Mouse (Mus musculus): ENCODE measurements around the gene Trem1. TPM values are rescaled to one million over a fixed set of nuclear protein-coding genes. Genes with fewer than 3 reads are reported as not detected.
A peak's percentile ranks its signal among the peaks of the same experiment; 100 is the strongest.

The Trem1 gene
- polyA plus RNA-seq, 1 experiment from 2014 or later: 0.23 TPM

GRCm38 (mm10) chr17:48272598-48272997, 40.0 kb downstream of the Trem1 start:
- Histone ChIP-seq H3K4me1 (replicated peaks; ENCODE audit: control insufficient read depth, insufficient read depth, low read length) (no peaks in the 10 kb centered on the region), H3K27me3 (replicated peaks; ENCODE audit: control insufficient read depth, insufficient read depth, low read length) (no peaks in the 10 kb centered on the region), H3K27ac (ENCODE audit: low read depth) (no peak overlapping the region), H3K4me3 (ENCODE audit: low read depth, low read length) (no peak overlapping the region), H3K9ac (ENCODE audit: low read length) (no peak overlapping the region), H3K9me3 (ENCODE audit: control insufficient read depth, low read length) (no peaks in the 10 kb centered on the region), H3K36me3 (ENCODE audit: control insufficient read depth, insufficient read depth, low read length) (no peaks in the 10 kb centered on the region), H3K4me2 (ENCODE audit: low read length) (no peak overlapping the region)
- 77% methylated on average over 4 of the region's 4 CpGs for WGBS
- DNase-seq (ENCODE audit: low spot score): no peak
- ATAC-seq (replicated peaks; ENCODE audit: low FRiP score, low TSS enrichment, low read depth): peak; percentile 64; the same call in 1 of the 2 replicates

GRCm38 (mm10) chr17:48274098-48274497, 41.5 kb downstream of the Trem1 start:
- ATAC-seq (replicated peaks; ENCODE audit: low FRiP score, low TSS enrichment, low read depth) (no peak), DNase-seq (ENCODE audit: low spot score) (no peak)
- no peaks in the 10 kb centered on the region for H3K27me3 ChIP-seq (replicated peaks; ENCODE audit: control insufficient read depth, insufficient read depth, low read length)
- no peaks in the 10 kb centered on the region for H3K36me3 ChIP-seq (ENCODE audit: control insufficient read depth, insufficient read depth, low read length)
- 91% methylated on average over 4 of the region's 4 CpGs for WGBS
- no peaks in the 10 kb centered on the region for H3K4me1 ChIP-seq (replicated peaks; ENCODE audit: control insufficient read depth, insufficient read depth, low read length)
- H3K4me2 ChIP-seq (ENCODE audit: low read length): no peak overlapping the region
- no peak overlapping the region for H3K4me3 ChIP-seq (ENCODE audit: low read depth, low read length)
- no peak overlapping the region for H3K9ac ChIP-seq (ENCODE audit: low read length)
- H3K9me3 ChIP-seq (ENCODE audit: control insufficient read depth, low read length): no peaks in the 10 kb centered on the region
- H3K27ac ChIP-seq (ENCODE audit: low read depth): no peak overlapping the region

GRCm38 (mm10) chr17:48274885-48275284, 42.3 kb downstream of the Trem1 start:
- H3K36me3 ChIP-seq (ENCODE audit: control insufficient read depth, insufficient read depth, low read length): no peaks in the 10 kb centered on the region
- H3K27me3 ChIP-seq (replicated peaks; ENCODE audit: control insufficient read depth, insufficient read depth, low read length): no peaks in the 10 kb centered on the region
- no peak overlapping the region for H3K27ac ChIP-seq (ENCODE audit: low read depth)
- no peaks in the 10 kb centered on the region for H3K9me3 ChIP-seq (ENCODE audit: control insufficient read depth, low read length)
- 39% methylated on average over 6 of the region's 6 CpGs for WGBS
- ATAC-seq (replicated peaks; ENCODE audit: low FRiP score, low TSS enrichment, low read depth): no peak; the same call in 1 of the 2 replicates
- no peaks in the 10 kb centered on the region for H3K4me1 ChIP-seq (replicated peaks; ENCODE audit: control insufficient read depth, insufficient read depth, low read length)
- no peak overlapping the region for H3K4me3 ChIP-seq (ENCODE audit: low read depth, low read length)
- H3K9ac ChIP-seq (ENCODE audit: low read length): no peak overlapping the region
- H3K4me2 ChIP-seq (ENCODE audit: low read length): no peak overlapping the region
- peak; percentile 89 for DNase-seq (ENCODE audit: low spot score)

- H3K9me3 ChIP-seq (ENCODE audit: control insufficient read depth, low read length): no peaks in the 10 kb centered on the region
- no peak overlapping the region for H3K27ac ChIP-seq (ENCODE audit: low read depth)
- no peaks in the 10 kb centered on the region for H3K4me1 ChIP-seq (replicated peaks; ENCODE audit: control insufficient read depth, insufficient read depth, low read length)
- no peaks in the 10 kb centered on the region for H3K36me3 ChIP-seq (ENCODE audit: control insufficient read depth, insufficient read depth, low read length)
- H3K9ac ChIP-seq (ENCODE audit: low read length): no peak overlapping the region
- 66% methylated on average over 7 of the region's 7 CpGs for WGBS
- no peak for ATAC-seq (replicated peaks; ENCODE audit: low FRiP score, low TSS enrichment, low read depth)
- DNase-seq (ENCODE audit: low spot score): no peak
- no peaks in the 10 kb centered on the region for H3K27me3 ChIP-seq (replicated peaks; ENCODE audit: control insufficient read depth, insufficient read depth, low read length)
- no peak overlapping the region for H3K4me3 ChIP-seq (ENCODE audit: low read depth, low read length)
- H3K4me2 ChIP-seq (ENCODE audit: low read length): no peak overlapping the region
Measured at GRCm38 (mm10) chr17:48275736-48276135, 43.2 kb downstream of the Trem1 start.

- no peak overlapping the region for H3K4me2 ChIP-seq (ENCODE audit: low read length)
- H3K4me3 ChIP-seq (ENCODE audit: low read depth, low read length): no peak overlapping the region
- no peaks in the 10 kb centered on the region for H3K9me3 ChIP-seq (ENCODE audit: control insufficient read depth, low read length)
- no peak overlapping the region for H3K27ac ChIP-seq (ENCODE audit: low read depth)
- H3K36me3 ChIP-seq (ENCODE audit: control insufficient read depth, insufficient read depth, low read length): no peaks in the 10 kb centered on the region
- H3K4me1 ChIP-seq (replicated peaks; ENCODE audit: control insufficient read depth, insufficient read depth, low read length): peaks cover 5% of the 10 kb centered on the region
- H3K27me3 ChIP-seq (replicated peaks; ENCODE audit: control insufficient read depth, insufficient read depth, low read length): no peaks in the 10 kb centered on the region
- no peak for ATAC-seq (replicated peaks; ENCODE audit: low FRiP score, low TSS enrichment, low read depth)
- H3K9ac ChIP-seq (ENCODE audit: low read length): no peak overlapping the region
- no peak for DNase-seq (ENCODE audit: low spot score)
Measured at GRCm38 (mm10) chr17:48278381-48278780, 45.8 kb downstream of the Trem1 start.

GRCm38 (mm10) chr17:48279002-48279401, 46.4 kb downstream of the Trem1 start:
- no peak for DNase-seq (ENCODE audit: low spot score)
- no peaks in the 10 kb centered on the region for H3K27me3 ChIP-seq (replicated peaks; ENCODE audit: control insufficient read depth, insufficient read depth, low read length)
- no peaks in the 10 kb centered on the region for H3K36me3 ChIP-seq (ENCODE audit: control insufficient read depth, insufficient read depth, low read length)
- H3K27ac ChIP-seq (ENCODE audit: low read depth): no peak overlapping the region
- no peak overlapping the region for H3K4me3 ChIP-seq (ENCODE audit: low read depth, low read length)
- no peak for ATAC-seq (replicated peaks; ENCODE audit: low FRiP score, low TSS enrichment, low read depth)
- no peak overlapping the region for H3K4me2 ChIP-seq (ENCODE audit: low read length)
- H3K9ac ChIP-seq (ENCODE audit: low read length): no peak overlapping the region
- 82% methylated on average over 4 of the region's 4 CpGs for WGBS
- no peaks in the 10 kb centered on the region for H3K9me3 ChIP-seq (ENCODE audit: control insufficient read depth, low read length)
- H3K4me1 ChIP-seq (replicated peaks; ENCODE audit: control insufficient read depth, insufficient read depth, low read length): peaks cover 5% of the 10 kb centered on the region

- Histone ChIP-seq H3K9me3 (ENCODE audit: control insufficient read depth, low read length) (no peaks in the 10 kb centered on the region), H3K9ac (ENCODE audit: low read length) (peak overlapping the region; percentile 8; the same call in 1 of the 2 replicates), H3K4me2 (ENCODE audit: low read length) (peak overlapping the region; percentile 44), H3K36me3 (ENCODE audit: control insufficient read depth, insufficient read depth, low read length) (no peaks in the 10 kb centered on the region), H3K4me3 (ENCODE audit: low read depth, low read length) (peak overlapping the region; percentile 22), H3K27ac (ENCODE audit: low read depth) (no peak overlapping the region; the same call in none of the 2 replicates), H3K27me3 (replicated peaks; ENCODE audit: control insufficient read depth, insufficient read depth, low read length) (no peaks in the 10 kb centered on the region), H3K4me1 (replicated peaks; ENCODE audit: control insufficient read depth, insufficient read depth, low read length) (peaks cover 5% of the 10 kb centered on the region)
- DNase-seq (ENCODE audit: low spot score): peak; percentile 64
- 0 out of 2 replicates have a peak, but pooled peaks have one; percentile 19 for ATAC-seq (replicated peaks; ENCODE audit: low FRiP score, low TSS enrichment, low read depth)
- WGBS: 24% methylated on average over 18 of the region's 18 CpGs
Measured at GRCm38 (mm10) chr17:48280943-48281738, 48.6 kb downstream of the Trem1 start.

GRCm38 (mm10) chr17:48281739-48282085, 49.1 kb downstream of the Trem1 start:
- H3K4me1 ChIP-seq (replicated peaks; ENCODE audit: control insufficient read depth, insufficient read depth, low read length): peaks cover 5% of the 10 kb centered on the region
- H3K9ac ChIP-seq (ENCODE audit: low read length): no peak overlapping the region; the same call in 1 of the 2 replicates
- peak overlapping the region; percentile 22 for H3K4me3 ChIP-seq (ENCODE audit: low read depth, low read length)
- no peak for DNase-seq (ENCODE audit: low spot score)
- H3K9me3 ChIP-seq (ENCODE audit: control insufficient read depth, low read length): no peaks in the 10 kb centered on the region
- no peak for ATAC-seq (replicated peaks; ENCODE audit: low FRiP score, low TSS enrichment, low read depth)
- H3K27me3 ChIP-seq (replicated peaks; ENCODE audit: control insufficient read depth, insufficient read depth, low read length): no peaks in the 10 kb centered on the region
- WGBS: 3% methylated on average over 3 of the region's 3 CpGs
- peak overlapping the region; percentile 44 for H3K4me2 ChIP-seq (ENCODE audit: low read length)
- H3K27ac ChIP-seq (ENCODE audit: low read depth): no peak overlapping the region
- no peaks in the 10 kb centered on the region for H3K36me3 ChIP-seq (ENCODE audit: control insufficient read depth, insufficient read depth, low read length)

GRCm38 (mm10) chr17:48286765-48287164, 54.2 kb downstream of the Trem1 start:
- Histone ChIP-seq H3K4me2 (ENCODE audit: low read length) (no peak overlapping the region), H3K4me1 (replicated peaks; ENCODE audit: control insufficient read depth, insufficient read depth, low read length) (no peaks in the 10 kb centered on the region; the same call in 1 of the 2 replicates), H3K9ac (ENCODE audit: low read length) (no peak overlapping the region), H3K9me3 (ENCODE audit: control insufficient read depth, low read length) (no peaks in the 10 kb centered on the region), H3K27me3 (replicated peaks; ENCODE audit: control insufficient read depth, insufficient read depth, low read length) (no peaks in the 10 kb centered on the region), H3K36me3 (ENCODE audit: control insufficient read depth, insufficient read depth, low read length) (no peaks in the 10 kb centered on the region), H3K4me3 (ENCODE audit: low read depth, low read length) (no peak overlapping the region), H3K27ac (ENCODE audit: low read depth) (no peak overlapping the region)
- ATAC-seq (replicated peaks; ENCODE audit: low FRiP score, low TSS enrichment, low read depth): no peak
- WGBS: 33% methylated on average over 1 of the region's 1 CpGs
- no peak for DNase-seq (ENCODE audit: low spot score)

Measured in intestine, embryonic 14.5 days (tissue).